Mouse (Mus musculus): ENCODE measurements at regions not wholly inside any gene's neighbourhood (a gene's known extent, or its start where the extent isn't known, plus 50 kb on each side); places are given as distances from the start of the nearest gene placed in this dataset.

GRCm38 (mm10) chr11:92858170-92858569, 239.7 kb upstream of the Car10 start:
- DNase-seq (ENCODE audit: low spot score): no peak

- peak; percentile 81 for DNase-seq (ENCODE audit: low spot score)
Measured at GRCm38 (mm10) chr11:92889693-92890454, 208.0 kb upstream of the Car10 start.

- peak; percentile 13 for DNase-seq (ENCODE audit: low spot score)
Measured at GRCm38 (mm10) chr11:92899296-92899695, 198.5 kb upstream of the Car10 start.

All from embryo, embryonic 10.5 days (tissue).